Mouse (Mus musculus): ENCODE results near the gene Ankrd24. TPM values are rescaled to one million over a fixed set of nuclear protein-coding genes. Genes with fewer than 3 reads are reported as not detected.

The Ankrd24 gene
- polyA plus RNA-seq, 1 experiment: 0.21 TPM

DNA sequence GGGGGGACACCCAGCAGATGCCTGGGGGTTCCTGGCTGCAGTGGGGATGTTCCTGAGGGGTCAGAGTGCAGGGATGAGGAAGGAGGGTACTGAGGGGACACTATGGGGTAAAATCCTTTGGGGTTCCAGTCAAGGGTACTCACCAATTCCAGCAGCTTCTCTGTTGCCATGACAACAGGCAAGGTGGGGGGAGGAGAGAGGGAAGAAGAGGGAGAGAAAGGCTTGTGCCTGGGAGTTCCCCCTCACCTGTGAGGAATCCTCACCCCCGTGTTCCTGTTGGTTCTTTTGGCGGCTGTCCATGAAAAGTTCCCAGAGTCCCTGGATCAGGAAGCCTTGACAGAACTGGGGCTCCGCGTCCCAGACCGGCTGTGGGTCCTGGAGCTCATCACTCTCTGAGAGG, 32.7 kb upstream of the Ankrd24 start:
- H3K36me3 ChIP-seq (ENCODE audit: control insufficient read depth): no peaks in the 10 kb centered on the region
- peaks cover 17% of the 10 kb centered on the region for H3K4me1 ChIP-seq (ENCODE audit: control insufficient read depth)
- H3K4me3 ChIP-seq (replicated peaks): no peak overlapping the region
- H3K27me3 ChIP-seq (ENCODE audit: control insufficient read depth): peaks cover 65% of the 10 kb centered on the region
- no peak for TF ChIP-seq TAL1 (IDR thresholded peaks at IDR 0.05; ENCODE audit: low read length)
- no peak for TF ChIP-seq GATA1 (IDR thresholded peaks at IDR 0.05; ENCODE audit: low read length)
- H3K9me3 ChIP-seq (ENCODE audit: control insufficient read depth, low read length): no peaks in the 10 kb centered on the region

DNA sequence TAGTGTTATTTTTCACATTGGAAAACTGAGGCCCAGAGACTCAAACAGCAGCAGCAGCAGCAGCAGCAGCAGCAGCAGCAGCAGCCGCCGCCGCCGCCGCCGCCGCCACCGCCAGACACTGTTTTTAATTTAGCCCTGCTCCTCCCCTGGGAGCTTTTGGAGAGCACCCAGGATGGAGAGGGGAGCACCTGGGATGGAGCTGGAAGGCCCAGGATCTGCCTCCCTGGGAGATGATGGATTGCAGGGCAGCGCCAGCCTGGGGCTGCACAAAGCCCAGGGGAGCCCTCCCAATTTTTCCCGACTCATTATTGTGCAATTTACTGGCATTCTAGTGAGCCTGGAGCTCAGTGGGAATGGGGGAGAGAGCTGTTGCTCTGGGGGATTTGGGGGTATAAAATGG, 31.7 kb upstream of the Ankrd24 start:
- H3K27me3 ChIP-seq (ENCODE audit: control insufficient read depth): peaks cover 64% of the 10 kb centered on the region
- peaks cover 27% of the 10 kb centered on the region for H3K4me1 ChIP-seq (ENCODE audit: control insufficient read depth)
- H3K9me3 ChIP-seq (ENCODE audit: control insufficient read depth, low read length): no peaks in the 10 kb centered on the region
- no peak for TF ChIP-seq GATA1 (IDR thresholded peaks at IDR 0.05; ENCODE audit: low read length)
- TF ChIP-seq TAL1 (IDR thresholded peaks at IDR 0.05; ENCODE audit: low read length): no peak
- H3K4me3 ChIP-seq (replicated peaks): no peak overlapping the region
- no peaks in the 10 kb centered on the region for H3K36me3 ChIP-seq (ENCODE audit: control insufficient read depth)

DNA sequence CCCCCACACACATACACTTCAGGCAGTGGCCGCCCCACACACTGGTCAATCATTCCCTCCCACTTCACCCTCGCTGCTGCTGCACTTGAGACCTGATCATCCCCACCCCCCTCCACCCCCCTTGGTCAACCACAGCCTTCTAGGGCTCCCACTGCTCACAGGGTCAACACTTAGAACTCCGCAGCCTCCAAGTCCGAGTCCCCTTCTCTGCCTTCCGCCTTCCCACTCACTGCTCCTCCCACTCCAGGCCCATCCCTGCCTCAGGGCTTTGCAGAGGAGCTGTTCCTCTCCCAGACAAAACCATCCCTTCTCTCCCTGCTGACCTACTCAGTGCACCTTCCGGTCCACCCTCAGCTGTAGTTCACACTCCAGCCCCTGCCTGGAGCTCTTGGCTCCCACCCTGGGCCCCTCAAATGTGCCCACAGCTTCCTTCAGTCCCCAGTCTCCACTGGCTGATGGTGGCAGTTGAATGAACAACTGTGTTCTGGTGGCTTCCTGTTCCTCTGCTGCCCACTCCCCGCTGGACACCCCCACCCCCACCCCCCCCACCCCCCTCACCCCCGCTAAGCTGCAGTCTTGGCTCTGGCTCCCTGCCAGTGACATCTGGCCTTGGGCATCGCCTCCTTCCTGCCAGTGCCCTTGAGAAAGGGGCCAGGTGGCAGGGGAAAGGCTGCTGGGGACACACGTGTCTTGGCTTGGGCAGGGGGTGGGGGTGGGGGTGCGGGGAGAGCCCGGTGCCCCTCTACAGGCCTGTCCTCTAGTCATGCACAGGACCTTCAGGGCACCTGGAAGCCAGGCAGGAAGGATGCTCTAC, 31.0 kb upstream of the Ankrd24 start:
- TF ChIP-seq GATA1 (IDR thresholded peaks at IDR 0.05; ENCODE audit: low read length) (no peak), TAL1 (IDR thresholded peaks at IDR 0.05; ENCODE audit: low read length) (no peak)

GRCm38 (mm10) chr10:81598342-81598741, 30.0 kb upstream of the Ankrd24 start:
- Histone ChIP-seq H3K9me3 (ENCODE audit: control insufficient read depth, low read length) (no peaks in the 10 kb centered on the region), H3K27me3 (ENCODE audit: control insufficient read depth) (peaks cover 58% of the 10 kb centered on the region), H3K36me3 (ENCODE audit: control insufficient read depth) (no peaks in the 10 kb centered on the region), H3K4me3 (replicated peaks) (no peak overlapping the region), H3K4me1 (ENCODE audit: control insufficient read depth) (peaks cover 38% of the 10 kb centered on the region)
- no peak for TF ChIP-seq TAL1 (IDR thresholded peaks at IDR 0.05; ENCODE audit: low read length)
- TF ChIP-seq GATA1 (IDR thresholded peaks at IDR 0.05; ENCODE audit: low read length): no peak

More for the DNA sequence above, 31.0 kb upstream of the Ankrd24 start:
- Histone ChIP-seq H3K4me1 (ENCODE audit: control insufficient read depth) (peaks cover 31% of the 10 kb centered on the region), H3K4me3 (replicated peaks) (no peak overlapping the region), H3K9me3 (ENCODE audit: control insufficient read depth, low read length) (no peaks in the 10 kb centered on the region), H3K27me3 (ENCODE audit: control insufficient read depth) (peaks cover 61% of the 10 kb centered on the region), H3K36me3 (ENCODE audit: control insufficient read depth) (no peaks in the 10 kb centered on the region)

GRCm38 (mm10) chr10:81598871-81599270, 29.5 kb upstream of the Ankrd24 start:
- Histone ChIP-seq H3K4me1 (ENCODE audit: control insufficient read depth) (peaks cover 36% of the 10 kb centered on the region), H3K4me3 (replicated peaks) (no peak overlapping the region), H3K27me3 (ENCODE audit: control insufficient read depth) (peaks cover 55% of the 10 kb centered on the region), H3K36me3 (ENCODE audit: control insufficient read depth) (no peaks in the 10 kb centered on the region), H3K9me3 (ENCODE audit: control insufficient read depth, low read length) (no peaks in the 10 kb centered on the region)
- TF ChIP-seq TAL1 (IDR thresholded peaks at IDR 0.05; ENCODE audit: low read length) (no peak), GATA1 (IDR thresholded peaks at IDR 0.05; ENCODE audit: low read length) (no peak)

DNA sequence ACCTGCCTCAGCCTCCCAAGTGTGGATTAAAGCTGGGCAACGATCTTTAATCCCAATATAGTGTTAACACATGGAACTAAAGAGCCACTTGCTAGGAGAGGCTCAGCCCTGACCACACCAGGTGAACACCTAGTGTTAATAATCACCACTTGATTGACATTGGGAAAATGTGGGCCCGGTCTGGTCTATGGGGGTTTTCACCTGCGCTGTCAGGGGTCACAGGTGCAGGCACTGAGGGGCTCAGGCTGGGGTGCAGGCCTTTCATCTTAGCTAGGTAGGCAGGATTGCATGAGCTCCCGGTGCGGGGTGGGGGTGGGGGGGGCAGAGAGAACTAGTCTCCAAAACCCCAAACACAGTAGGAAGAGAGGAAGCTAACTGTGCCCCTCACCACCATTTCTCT, 28.7 kb upstream of the Ankrd24 start:
- Histone ChIP-seq H3K4me1 (ENCODE audit: control insufficient read depth) (peaks cover 43% of the 10 kb centered on the region), H3K36me3 (ENCODE audit: control insufficient read depth) (no peaks in the 10 kb centered on the region), H3K4me3 (replicated peaks) (no peak overlapping the region), H3K9me3 (ENCODE audit: control insufficient read depth, low read length) (no peaks in the 10 kb centered on the region), H3K27me3 (ENCODE audit: control insufficient read depth) (peaks cover 47% of the 10 kb centered on the region)
- TF ChIP-seq TAL1 (IDR thresholded peaks at IDR 0.05; ENCODE audit: low read length) (no peak), GATA1 (IDR thresholded peaks at IDR 0.05; ENCODE audit: low read length) (no peak)

DNA sequence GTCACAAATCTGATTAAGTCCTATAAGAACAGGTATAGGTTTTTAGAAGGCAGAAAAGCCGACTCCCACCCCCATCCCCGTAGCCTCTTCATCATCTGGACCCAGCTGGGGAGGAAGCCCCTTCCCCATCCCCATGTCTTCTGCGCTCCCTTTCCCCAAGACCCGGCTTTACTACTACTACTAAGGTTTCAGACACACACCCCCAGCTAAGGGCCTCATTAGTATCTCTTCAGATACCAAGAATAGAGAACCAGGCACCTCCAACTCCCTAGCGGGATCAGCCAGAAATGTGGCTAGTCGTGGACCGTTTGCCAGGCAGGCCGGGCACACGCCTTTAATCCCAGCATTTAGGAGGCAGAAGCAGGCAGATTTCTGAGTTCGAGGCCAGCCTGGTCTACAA, 28.2 kb upstream of the Ankrd24 start:
- peaks cover 48% of the 10 kb centered on the region for H3K4me1 ChIP-seq (ENCODE audit: control insufficient read depth)
- no peak overlapping the region for H3K4me3 ChIP-seq (replicated peaks)

DNA sequence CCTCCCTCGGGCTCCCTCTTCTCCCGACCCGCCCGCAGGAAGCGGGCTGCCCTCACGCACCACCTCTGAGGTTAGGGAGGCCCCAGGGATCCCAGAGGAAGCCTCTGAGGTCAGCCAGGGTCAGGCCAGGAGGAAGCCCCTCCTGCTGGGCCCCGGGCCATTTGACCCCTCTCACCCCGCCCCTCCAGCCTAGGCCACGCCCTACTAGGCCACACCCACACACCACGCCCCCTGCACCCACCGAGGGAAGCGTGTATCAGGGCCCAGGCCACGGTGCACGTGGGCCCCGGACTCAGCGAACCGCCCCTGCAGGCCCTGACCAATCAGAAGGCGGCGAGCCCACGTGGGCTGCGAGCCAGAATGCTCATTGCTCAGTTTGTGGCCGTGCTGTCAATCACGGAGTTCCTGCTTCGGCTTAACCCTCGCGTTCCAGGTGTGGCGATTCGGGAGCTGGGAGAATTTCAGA, 27.6 kb upstream of the Ankrd24 start, which contains the start of gene Tle6:
TSS of gene Tle6 (minus strand) at position 336 of the 466 bp plus-strand sequence.
- Histone ChIP-seq H3K36me3 (ENCODE audit: control insufficient read depth) (no peaks in the 10 kb centered on the region), H3K4me1 (ENCODE audit: control insufficient read depth) (peaks cover 54% of the 10 kb centered on the region), H3K27me3 (ENCODE audit: control insufficient read depth) (peaks cover 36% of the 10 kb centered on the region), H3K9me3 (ENCODE audit: control insufficient read depth, low read length) (no peaks in the 10 kb centered on the region), H3K4me3 (replicated peaks) (peak within 1 kb of the TSS; percentile 64)
- TF ChIP-seq TAL1 (IDR thresholded peaks at IDR 0.05; ENCODE audit: low read length): no peak
- no peak for TF ChIP-seq GATA1 (IDR thresholded peaks at IDR 0.05; ENCODE audit: low read length)

More for the DNA sequence above, 28.2 kb upstream of the Ankrd24 start:
- TF ChIP-seq GATA1 (IDR thresholded peaks at IDR 0.05; ENCODE audit: low read length) (no peak), TAL1 (IDR thresholded peaks at IDR 0.05; ENCODE audit: low read length) (no peak)
- Histone ChIP-seq H3K27me3 (ENCODE audit: control insufficient read depth) (peaks cover 43% of the 10 kb centered on the region), H3K36me3 (ENCODE audit: control insufficient read depth) (no peaks in the 10 kb centered on the region), H3K9me3 (ENCODE audit: control insufficient read depth, low read length) (no peaks in the 10 kb centered on the region)

- Histone ChIP-seq H3K9me3 (ENCODE audit: control insufficient read depth, low read length) (no peaks in the 10 kb centered on the region), H3K36me3 (ENCODE audit: control insufficient read depth) (no peaks in the 10 kb centered on the region), H3K4me3 (replicated peaks) (peak overlapping the region; percentile 64), H3K4me1 (ENCODE audit: control insufficient read depth) (peaks cover 59% of the 10 kb centered on the region), H3K27me3 (ENCODE audit: control insufficient read depth) (peaks cover 29% of the 10 kb centered on the region)
- no peak for TF ChIP-seq TAL1 (IDR thresholded peaks at IDR 0.05; ENCODE audit: low read length)
- no peak for TF ChIP-seq GATA1 (IDR thresholded peaks at IDR 0.05; ENCODE audit: low read length)
Measured at GRCm38 (mm10) chr10:81601396-81601905, 26.9 kb upstream of the Ankrd24 start.
